Mouse (Mus musculus) monocyte, adult 59 days (primary cell): ENCODE data around the gene 1700017B05Rik. TPM values are rescaled to one million over a fixed set of nuclear protein-coding genes. Genes with fewer than 3 reads are reported as not detected.

Experiments
- total RNA-seq, 2 experiments: library from RNA; stranded (reverse); gene quantifications; one replicate each; pipeline ENCODE4 v1.2.4; 2023

Gene 1700017B05Rik
- total RNA-seq: 10 to 100 TPM; 70.0 to 77.6 TPM

DNA sequence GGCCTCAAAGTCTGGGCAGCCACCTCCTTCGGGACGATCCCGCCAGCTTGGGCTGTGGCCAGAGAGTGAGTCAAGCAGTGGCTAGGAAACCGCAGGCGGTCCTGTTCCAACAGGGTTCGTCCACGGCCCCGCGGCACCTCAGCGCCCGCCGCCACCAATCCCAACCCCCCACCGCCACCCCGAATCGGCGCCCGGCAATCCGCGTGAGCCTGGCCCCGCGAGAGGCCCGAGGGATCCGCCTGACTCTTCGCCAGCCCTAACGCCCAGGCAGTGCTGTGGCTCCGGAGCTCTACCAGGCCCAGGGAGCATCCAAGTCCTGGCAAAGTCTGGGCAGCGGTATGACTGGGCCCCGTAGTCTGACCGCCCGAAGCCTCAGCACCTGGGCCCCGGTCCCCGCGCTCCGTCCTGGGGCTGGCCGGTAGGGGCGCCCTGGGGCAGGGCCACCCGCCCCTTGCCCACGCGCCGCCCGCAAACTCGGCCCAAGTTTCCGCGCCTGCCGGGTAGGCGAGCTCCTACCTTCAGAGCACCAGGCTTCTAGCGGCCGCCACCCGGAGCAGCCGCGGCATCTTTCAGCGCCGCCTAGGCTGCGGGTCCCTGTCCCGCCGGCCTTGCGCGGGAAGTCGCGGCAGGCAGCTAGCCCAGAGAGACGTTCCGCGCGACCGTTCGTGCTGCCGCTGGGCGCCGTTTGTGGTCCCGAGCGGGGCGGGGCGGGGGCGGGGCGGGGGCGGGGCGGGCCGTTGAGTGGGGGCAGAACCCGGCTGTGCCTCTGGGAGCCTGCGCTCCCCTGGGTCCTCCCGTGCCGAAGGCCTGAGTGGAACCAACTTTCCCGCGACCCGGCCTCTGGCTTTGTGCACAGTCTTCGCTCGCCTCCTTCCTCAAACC, at the start of gene 1700017B05Rik:
Gene 1700017B05Rik (minus strand): TSS at position 700 of the 882 bp plus-strand sequence.

DNA sequence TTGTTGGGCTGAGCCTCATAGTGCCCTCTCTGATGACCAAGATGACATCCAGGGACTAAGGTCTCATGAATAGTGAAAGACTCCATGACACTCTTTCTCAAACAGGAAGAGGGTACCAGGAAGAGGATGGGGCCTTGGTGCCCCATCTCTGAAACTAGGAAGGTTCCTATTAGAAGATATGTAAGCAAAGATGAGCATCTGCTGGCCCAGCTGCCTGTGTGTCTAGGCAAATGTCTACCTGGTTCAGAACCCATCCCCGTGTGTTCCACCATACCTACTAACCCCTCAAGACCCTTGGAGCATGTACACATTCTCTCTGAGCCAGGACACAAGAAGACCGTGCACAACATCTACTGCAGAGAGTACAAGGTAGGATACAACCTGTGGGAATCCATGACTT, 26.2 kb downstream of the 1700017B05Rik start, which contains the start of gene Trcg1:
Gene Trcg1 (plus strand): TSS at position 301 of the 400 bp plus-strand sequence.

Other genes with a start within 250 kb of the 1700017B05Rik start
- 10 to 100 TPM; 73.0 to 99.4 TPM for gene Sin3a, start 190.6 kb downstream of the 1700017B05Rik start, total RNA-seq
- 100 to 1,000 TPM; 153 to 189 TPM for gene Man2c1, start 131.9 kb downstream of the 1700017B05Rik start, total RNA-seq
- gene Neil1, start 114.3 kb downstream of the 1700017B05Rik start, total RNA-seq: 1 to 10 TPM; 9.2 to 9.7 TPM
- gene Commd4, start 104.3 kb downstream of the 1700017B05Rik start, total RNA-seq: 10 to 100 TPM; 81.1 to 88.8 TPM
- gene Trcg1, start 26.1 kb downstream of the 1700017B05Rik start, total RNA-seq: not detected
- 10 to 100 TPM; 19.5 to 28.5 TPM for gene Ppcdc, start 177.5 kb upstream of the 1700017B05Rik start, total RNA-seq
- gene Scamp5, start 205.4 kb upstream of the 1700017B05Rik start, total RNA-seq: 10 to 100 TPM; 18.7 to 19.8 TPM
- under 1 TPM in 1 of 2 experiments, not detected in 1; 0.34 TPM for gene Rpp25, start 241.4 kb upstream of the 1700017B05Rik start, total RNA-seq